ENCODE assay signal across 8 mouse cellular contexts in the genomic region with DNA sequence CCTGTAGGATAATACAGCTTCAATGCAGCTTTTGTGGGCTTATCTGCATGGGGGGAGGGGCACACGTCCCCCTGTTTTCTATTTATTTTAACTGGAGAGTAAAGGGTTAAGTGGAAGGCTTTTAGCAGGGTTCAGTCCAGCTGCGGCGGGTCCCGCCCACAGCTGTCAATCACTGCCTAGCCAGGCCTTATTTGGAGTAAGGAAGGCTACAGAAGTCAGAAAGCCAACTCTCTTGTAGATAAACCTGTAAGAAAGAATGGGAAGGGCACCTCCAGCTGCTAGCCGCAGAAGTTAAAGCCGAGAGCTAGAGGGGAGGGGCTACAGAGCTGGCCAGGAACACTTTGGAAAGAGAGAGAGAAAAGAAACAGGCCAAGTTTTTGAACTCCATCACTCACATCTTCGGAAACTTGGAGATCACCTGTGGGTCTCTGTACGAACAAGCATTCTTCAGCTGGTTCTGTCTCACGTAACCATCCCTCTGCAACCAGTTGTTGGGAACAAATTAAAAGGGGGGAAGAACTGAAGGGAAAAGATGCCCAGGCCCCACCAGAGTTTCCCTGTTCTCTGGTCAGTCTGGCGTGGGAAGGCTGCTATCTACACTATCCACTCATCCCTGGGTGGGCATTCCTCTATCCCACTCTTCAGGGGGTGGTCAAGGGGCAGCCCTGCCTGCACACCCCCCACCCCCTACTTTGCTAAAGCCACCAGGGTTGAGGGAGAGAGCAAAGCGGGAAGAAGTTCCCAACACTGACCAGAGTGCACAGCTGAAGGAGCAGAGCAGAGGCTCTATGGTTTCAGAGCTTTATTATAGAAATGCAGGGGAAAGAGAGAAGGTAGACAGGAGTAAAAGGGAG.
A peak's percentile ranks its signal among the peaks of the same experiment; 100 is the strongest.
DNase-seq lines count a peak whose midpoint lies in the region; ATAC-seq and TF ChIP-seq lines count a peak whose summit lies in the region.

No protein-coding gene starts in this region.

- WGBS in lung, embryonic 14.5 days = 6% methylated on average over 11 of the region's 11 CpGs
- WGBS in forebrain, postnatal 0 days = 10% methylated on average over 11 of the region's 11 CpGs
- 10% methylated on average over 11 of the region's 11 CpGs for WGBS in liver, embryonic 12.5 days (ENCODE audit: insufficient replicate concordance)
- 7% methylated on average over 11 of the region's 11 CpGs for WGBS in stomach, embryonic 16.5 days

- peak; percentile 93 for ATAC-seq in lung, embryonic 14.5 days (ENCODE audit: insufficient read depth)
- ATAC-seq in forebrain, postnatal 0 days = peak; percentile 14; the same call in 1 of the 2 replicates
- 0 out of 2 replicates have a peak, but pooled peaks have one; percentile 10 for ATAC-seq in liver, embryonic 12.5 days
- ATAC-seq in stomach, embryonic 16.5 days (ENCODE audit: insufficient read depth, low FRiP score) = peak; percentile 93
- no peak for ATAC-seq in megakaryocyte-erythroid progenitor cell, adult 5-6 weeks (replicated peaks; ENCODE audit: low FRiP score, low TSS enrichment, poor library complexity, severe bottlenecking)

- no peaks in the 10 kb centered on the region for H3K36me3 ChIP-seq in lung, embryonic 14.5 days (ENCODE audit: insufficient read depth)
- H3K36me3 ChIP-seq in forebrain, postnatal 0 days (ENCODE audit: insufficient read depth) = no peaks in the 10 kb centered on the region
- no peaks in the 10 kb centered on the region for H3K36me3 ChIP-seq in liver, embryonic 12.5 days
- H3K36me3 ChIP-seq in stomach, embryonic 16.5 days (ENCODE audit: control insufficient read depth, insufficient read depth, low read length) = no peaks in the 10 kb centered on the region

- no peak overlapping the region for H3K9ac ChIP-seq in lung, embryonic 14.5 days
- H3K9ac ChIP-seq in forebrain, postnatal 0 days = no peak overlapping the region
- H3K9ac ChIP-seq in liver, embryonic 12.5 days = no peak overlapping the region
- H3K9ac ChIP-seq in stomach, embryonic 16.5 days (ENCODE audit: low read length) = no peak overlapping the region

- H3K27me3 ChIP-seq in lung, embryonic 14.5 days (ENCODE audit: insufficient read depth, low read length) = no peaks in the 10 kb centered on the region
- no peaks in the 10 kb centered on the region for H3K27me3 ChIP-seq in forebrain, postnatal 0 days (ENCODE audit: insufficient read depth, low read length)
- no peaks in the 10 kb centered on the region for H3K27me3 ChIP-seq in liver, embryonic 12.5 days (replicated peaks)
- no peaks in the 10 kb centered on the region for H3K27me3 ChIP-seq in stomach, embryonic 16.5 days (ENCODE audit: control insufficient read depth, insufficient read depth, low read length)

- H3K9me3 ChIP-seq in lung, embryonic 14.5 days (ENCODE audit: low read depth, low read length) = no peaks in the 10 kb centered on the region
- no peaks in the 10 kb centered on the region for H3K9me3 ChIP-seq in forebrain, postnatal 0 days (ENCODE audit: low read length)
- no peaks in the 10 kb centered on the region for H3K9me3 ChIP-seq in liver, embryonic 12.5 days (replicated peaks)
- no peaks in the 10 kb centered on the region for H3K9me3 ChIP-seq in stomach, embryonic 16.5 days (replicated peaks; ENCODE audit: control insufficient read depth, low read length)

- no peak overlapping the region for H3K4me3 ChIP-seq in lung, embryonic 14.5 days (ENCODE audit: low read depth, low read length)
- H3K4me3 ChIP-seq in forebrain, postnatal 0 days (ENCODE audit: low read depth, low read length) = no peak overlapping the region
- no peak overlapping the region for H3K4me3 ChIP-seq in liver, embryonic 12.5 days
- H3K4me3 ChIP-seq in stomach, embryonic 16.5 days (replicated peaks; ENCODE audit: low read length) = no peak overlapping the region

- no peak overlapping the region for H3K27ac ChIP-seq in lung, embryonic 14.5 days (ENCODE audit: low read depth)
- no peak overlapping the region for H3K27ac ChIP-seq in forebrain, postnatal 0 days (ENCODE audit: low read depth, low read length)
- H3K27ac ChIP-seq in liver, embryonic 12.5 days = no peak overlapping the region
- H3K27ac ChIP-seq in stomach, embryonic 16.5 days (ENCODE audit: low read length) = no peak overlapping the region

- H3K4me2 ChIP-seq in lung, embryonic 14.5 days = peak overlapping the region; percentile 35; the same call in 1 of the 2 replicates
- H3K4me2 ChIP-seq in forebrain, postnatal 0 days (ENCODE audit: low read depth) = no peak overlapping the region
- no peak overlapping the region for H3K4me2 ChIP-seq in liver, embryonic 12.5 days
- H3K4me2 ChIP-seq in stomach, embryonic 16.5 days (ENCODE audit: low read depth, low read length) = no peak overlapping the region; the same call in 1 of the 2 replicates

- peak; percentile 64 for DNase-seq in lung, embryonic 14.5 days
- no peak for DNase-seq in lung, postnatal 25 days (ENCODE audit: low spot score)
- DNase-seq in forebrain, postnatal 0 days = no peak
- DNase-seq in cerebellum, adult 9-11 months = no peak
- DNase-seq in frontal cortex, postnatal 36 days (ENCODE audit: low spot score in 2 of 2) = no peak

- no peaks in the 10 kb centered on the region for H3K4me1 ChIP-seq in lung, embryonic 14.5 days (ENCODE audit: insufficient read depth)
- H3K4me1 ChIP-seq in forebrain, postnatal 0 days (ENCODE audit: insufficient read depth) = no peaks in the 10 kb centered on the region
- H3K4me1 ChIP-seq in liver, embryonic 12.5 days = no peaks in the 10 kb centered on the region
- H3K4me1 ChIP-seq in stomach, embryonic 16.5 days (ENCODE audit: control insufficient read depth, insufficient read depth, low read length) = no peaks in the 10 kb centered on the region

- TF ChIP-seq CTCF in lung, embryonic 14.5 days (IDR thresholded peaks at IDR 0.05; ENCODE audit: low read depth) = no peak
- no peak for TF ChIP-seq CTCF in forebrain, postnatal 0 days (IDR thresholded peaks at IDR 0.05; ENCODE audit: low read depth)
